Mouse (Mus musculus) forebrain, embryonic 10.5 days (tissue): ENCODE measurements around the gene P2ry2. TPM values are rescaled to one million over a fixed set of nuclear protein-coding genes. Genes with fewer than 3 reads are reported as not detected.

Source experiments
- DNase-seq: peaks from one replicate; pipeline ENCODE4 v3.0.0-alpha.2; 2017; ENCODE audit warnings: low spot score; ENCODE audit errors: extremely low spot score
- H3K27ac ChIP-seq: fragments of 300-500 bp; sonication (generic); 2 replicates; pipeline ENCODE4 v1.5.1; 2016; ENCODE audit warnings: mild to moderate bottlenecking
- H3K27me3 ChIP-seq: fragments of 300-500 bp; sonication (generic); 2 replicates; pipeline ENCODE4 v1.6.1; 2016; ENCODE audit warnings: mild to moderate bottlenecking; ENCODE audit not compliant: poor library complexity, severe bottlenecking
- H3K36me3 ChIP-seq: fragments of 300-500 bp; sonication (generic); replicated peaks from 2 replicates; pipeline ENCODE4 v1.6.1; 2016; ENCODE audit warnings: mild to moderate bottlenecking, moderate library complexity
- H3K4me1 ChIP-seq: fragments of 300-500 bp; sonication (generic); 2 replicates; pipeline ENCODE4 v1.6.1; 2016
- H3K4me3 ChIP-seq: fragments of 300-500 bp; sonication (generic); 2 replicates; pipeline ENCODE4 v1.5.1; 2016; ENCODE audit warnings: mild to moderate bottlenecking, moderate library complexity
- H3K9me3 ChIP-seq: fragments of 300-500 bp; sonication (generic); 2 replicates; pipeline ENCODE4 v1.6.1; 2016; ENCODE audit warnings: mild to moderate bottlenecking, moderate library complexity
- WGBS: fragments of 180-500 bp; shearing (Covaris S2); methylation state at CpG from one replicate; pipeline ENCODE4 v1.1.7; 2016; 5-methylcytosine and 5-hydroxymethylcytosine counted together
- polyA plus RNA-seq: library from polyadenylated mRNA; unstranded; fragments of >200 nt; fragmentation: Nextera tagmentation; extraction: Ambion mirVana; gene quantifications from 2 replicates; pipeline ENCODE4 v1.2.1, GENCODE M21; 2016

P2ry2 gene
- polyA plus RNA-seq, 1 experiment from 2014 or later = 0.36 TPM

- Histone ChIP-seq H3K27me3 (peaks cover 72% of the 10 kb centered on the region), H3K9me3 (no peaks in the 10 kb centered on the region), H3K36me3 (no peaks in the 10 kb centered on the region), H3K4me1 (peaks cover 36% of the 10 kb centered on the region), H3K4me3 (no peak overlapping the region), H3K27ac (no peak overlapping the region)
- WGBS = 17% methylated on average over 9 of the region's 9 CpGs
- no peak for DNase-seq
Observed at GRCm38 (mm10) chr7:101014041-101014440, 1.4 kb upstream of the P2ry2 start.

DNA sequence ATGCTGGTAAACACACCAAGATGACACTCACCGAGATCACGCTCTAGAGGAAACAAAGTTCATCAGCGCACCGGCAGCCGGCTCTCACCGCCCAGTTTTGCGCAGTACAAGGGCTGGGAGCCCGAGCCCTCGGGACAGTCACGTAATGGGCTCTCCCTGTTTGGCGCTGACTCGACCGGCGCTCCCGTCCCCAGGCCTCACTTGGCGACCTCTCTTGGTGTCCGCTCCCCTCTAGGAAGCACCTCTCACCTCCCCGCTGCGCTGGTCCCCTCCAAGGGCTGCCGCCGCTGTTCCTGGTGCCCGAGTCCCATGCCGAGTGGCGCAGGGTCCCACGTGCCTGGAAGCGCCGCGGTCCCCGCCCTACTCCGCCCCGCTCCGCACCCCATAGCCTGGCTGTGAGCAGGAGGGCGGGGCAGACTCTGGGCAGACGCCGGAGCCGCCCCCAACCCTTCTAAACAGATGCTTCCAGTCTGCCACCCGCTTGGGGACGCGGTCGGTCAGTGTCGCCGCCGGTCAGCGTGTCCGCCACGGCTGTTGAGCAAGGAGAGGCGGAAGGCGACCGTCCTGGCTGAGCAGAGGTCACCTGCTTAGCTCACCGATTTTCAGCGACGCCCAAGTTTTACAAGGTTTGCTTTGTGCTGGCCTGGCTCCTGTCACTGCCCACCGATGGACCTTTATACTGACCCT, 842 bp downstream of the P2ry2 start:
- Histone ChIP-seq H3K27me3 (peaks cover 79% of the 10 kb centered on the region), H3K36me3 (no peaks in the 10 kb centered on the region), H3K4me3 (peak overlapping the region; percentile 68), H3K27ac (peak overlapping the region; percentile 73), H3K4me1 (peaks cover 32% of the 10 kb centered on the region), H3K9me3 (no peaks in the 10 kb centered on the region)
- WGBS = under 1% methylated on average over 53 of the region's 53 CpGs
- peak; percentile 63 for DNase-seq

DNA sequence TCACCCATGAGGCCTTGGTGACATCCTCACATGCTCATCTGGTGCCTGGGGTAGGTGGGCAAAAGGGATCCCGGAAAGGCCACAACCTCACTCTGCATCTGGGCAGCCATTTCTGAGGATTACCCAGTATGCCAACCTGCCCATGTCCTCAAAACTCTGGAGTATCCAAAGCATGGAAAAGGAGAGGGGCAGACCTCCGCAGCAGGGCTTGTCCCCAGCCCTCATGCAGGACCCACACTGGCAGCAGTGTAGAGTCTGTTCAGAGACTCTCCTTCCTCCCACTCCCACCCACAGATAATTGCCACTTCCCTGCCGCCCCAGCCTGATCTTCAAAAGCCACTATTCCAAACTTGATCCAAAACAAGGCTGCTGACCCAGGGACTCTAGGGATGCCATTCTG, 1.9 kb downstream of the P2ry2 start:
- H3K36me3 ChIP-seq = no peaks in the 10 kb centered on the region
- DNase-seq = no peak
- peaks cover 80% of the 10 kb centered on the region for H3K27me3 ChIP-seq
- no peaks in the 10 kb centered on the region for H3K9me3 ChIP-seq
- peaks cover 32% of the 10 kb centered on the region for H3K4me1 ChIP-seq
- H3K27ac ChIP-seq = no peak overlapping the region
- WGBS = 69% methylated on average over 3 of the region's 3 CpGs
- peak overlapping the region; percentile 68; the same call in 1 of the 2 replicates for H3K4me3 ChIP-seq

GRCm38 (mm10) chr7:101006201-101006600, 6.5 kb downstream of the P2ry2 start:
- Histone ChIP-seq H3K9me3 (no peaks in the 10 kb centered on the region), H3K4me3 (no peak overlapping the region), H3K27ac (no peak overlapping the region), H3K36me3 (no peaks in the 10 kb centered on the region), H3K27me3 (peaks cover 39% of the 10 kb centered on the region), H3K4me1 (peaks cover 15% of the 10 kb centered on the region)
- DNase-seq = no peak
- WGBS = 82% methylated on average over 2 of the region's 2 CpGs

DNA sequence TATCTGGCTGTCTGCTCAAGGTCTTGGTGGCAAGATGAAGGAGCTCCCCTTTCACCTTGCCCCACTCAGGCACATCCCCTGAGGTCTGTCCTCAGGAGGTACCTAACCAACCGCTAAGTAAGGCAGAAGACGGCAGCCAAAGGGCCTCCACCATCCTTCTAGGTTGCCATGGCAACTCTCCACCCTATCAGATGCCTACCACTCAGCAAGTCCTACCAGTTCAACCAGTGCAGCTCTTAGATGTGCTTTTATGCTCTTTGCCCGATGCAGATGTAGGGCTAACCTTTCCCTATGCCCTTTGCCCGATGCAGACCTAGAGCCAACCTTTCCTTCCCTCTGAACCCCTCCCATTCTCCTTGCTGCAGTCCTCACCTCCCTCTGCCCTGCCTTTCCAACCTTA, 7.5 kb downstream of the P2ry2 start:
- Histone ChIP-seq H3K27me3 (peaks cover 28% of the 10 kb centered on the region), H3K4me3 (no peak overlapping the region), H3K4me1 (peaks cover 11% of the 10 kb centered on the region; the same call in 1 of the 2 replicates), H3K36me3 (no peaks in the 10 kb centered on the region), H3K27ac (no peak overlapping the region), H3K9me3 (no peaks in the 10 kb centered on the region)
- WGBS = 70% methylated on average over 4 of the region's 4 CpGs
- no peak for DNase-seq

GRCm38 (mm10) chr7:101003442-101004326, 9.0 kb downstream of the P2ry2 start:
- DNase-seq = no peak
- no peaks in the 10 kb centered on the region for H3K36me3 ChIP-seq
- H3K9me3 ChIP-seq = no peaks in the 10 kb centered on the region
- no peak overlapping the region for H3K4me3 ChIP-seq
- H3K4me1 ChIP-seq = peaks cover 11% of the 10 kb centered on the region; the same call in 1 of the 2 replicates
- H3K27me3 ChIP-seq = peaks cover 13% of the 10 kb centered on the region
- 69% methylated on average over 11 of the region's 11 CpGs for WGBS
- no peak overlapping the region for H3K27ac ChIP-seq

DNA sequence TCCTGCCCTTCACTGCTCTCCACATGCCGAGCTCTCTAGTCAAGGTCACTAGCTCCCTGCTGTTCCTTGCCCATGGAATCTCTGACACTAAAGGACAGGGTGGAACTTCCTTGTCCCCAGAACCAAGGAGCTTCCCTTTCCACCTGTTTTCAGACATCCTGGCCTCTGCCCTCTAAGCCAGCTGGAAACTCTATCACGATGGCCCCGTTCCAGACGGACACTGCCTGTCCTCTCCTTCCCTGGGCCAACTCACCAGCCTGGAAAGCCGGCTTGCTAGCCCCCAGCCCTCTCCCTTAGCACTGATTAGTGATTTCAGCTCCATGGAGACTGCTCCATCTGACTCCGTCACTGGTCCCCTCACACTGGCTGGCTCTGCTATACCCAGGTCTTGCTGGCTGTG, 10.4 kb downstream of the P2ry2 start:
- H3K27me3 ChIP-seq = 0 out of 2 replicates have a peak, but pooled peaks cover 5% of the 10 kb centered on the region
- H3K27ac ChIP-seq = no peak overlapping the region
- no peak overlapping the region for H3K4me3 ChIP-seq
- no peaks in the 10 kb centered on the region for H3K36me3 ChIP-seq
- DNase-seq = no peak
- peaks cover 11% of the 10 kb centered on the region; the same call in 1 of the 2 replicates for H3K4me1 ChIP-seq
- 87% methylated on average over 6 of the region's 6 CpGs for WGBS
- H3K9me3 ChIP-seq = no peaks in the 10 kb centered on the region

GRCm38 (mm10) chr7:100999623-101000022, 13.0 kb downstream of the P2ry2 start:
- no peak for DNase-seq

DNA sequence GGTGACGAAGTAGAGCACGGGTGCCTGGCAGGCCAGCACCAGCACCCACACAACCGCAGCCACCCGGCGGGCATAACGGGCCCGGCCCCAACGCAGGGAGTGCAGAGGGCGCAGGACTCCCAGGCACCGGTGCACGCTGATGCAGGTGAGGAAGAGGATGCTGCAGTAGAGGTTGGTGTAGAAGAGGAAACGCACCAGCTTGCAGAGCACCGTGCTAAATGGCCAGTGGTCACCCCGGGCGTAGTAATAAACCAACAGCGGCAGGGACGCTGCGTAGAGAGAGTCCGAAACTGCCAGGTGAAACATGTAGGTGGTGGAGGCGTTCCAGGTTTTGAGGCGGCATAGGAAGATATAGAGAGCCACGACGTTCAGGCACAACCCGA, 14.1 kb downstream of the P2ry2 start:
- peaks cover 8% of the 10 kb centered on the region for H3K4me1 ChIP-seq
- H3K27ac ChIP-seq = no peak overlapping the region
- H3K27me3 ChIP-seq = no peaks in the 10 kb centered on the region
- H3K4me3 ChIP-seq = no peak overlapping the region
- no peak for DNase-seq
- no peaks in the 10 kb centered on the region for H3K9me3 ChIP-seq
- no peaks in the 10 kb centered on the region for H3K36me3 ChIP-seq
- WGBS = 91% methylated on average over 24 of the region's 24 CpGs

More at GRCm38 (mm10) chr7:100999623-101000022, 13.0 kb downstream of the P2ry2 start:
- Histone ChIP-seq H3K27me3 (no peaks in the 10 kb centered on the region), H3K9me3 (no peaks in the 10 kb centered on the region), H3K27ac (no peak overlapping the region), H3K4me1 (peaks cover 11% of the 10 kb centered on the region; the same call in 1 of the 2 replicates), H3K4me3 (no peak overlapping the region), H3K36me3 (no peaks in the 10 kb centered on the region)
- 89% methylated on average over 5 of the region's 5 CpGs for WGBS

DNA sequence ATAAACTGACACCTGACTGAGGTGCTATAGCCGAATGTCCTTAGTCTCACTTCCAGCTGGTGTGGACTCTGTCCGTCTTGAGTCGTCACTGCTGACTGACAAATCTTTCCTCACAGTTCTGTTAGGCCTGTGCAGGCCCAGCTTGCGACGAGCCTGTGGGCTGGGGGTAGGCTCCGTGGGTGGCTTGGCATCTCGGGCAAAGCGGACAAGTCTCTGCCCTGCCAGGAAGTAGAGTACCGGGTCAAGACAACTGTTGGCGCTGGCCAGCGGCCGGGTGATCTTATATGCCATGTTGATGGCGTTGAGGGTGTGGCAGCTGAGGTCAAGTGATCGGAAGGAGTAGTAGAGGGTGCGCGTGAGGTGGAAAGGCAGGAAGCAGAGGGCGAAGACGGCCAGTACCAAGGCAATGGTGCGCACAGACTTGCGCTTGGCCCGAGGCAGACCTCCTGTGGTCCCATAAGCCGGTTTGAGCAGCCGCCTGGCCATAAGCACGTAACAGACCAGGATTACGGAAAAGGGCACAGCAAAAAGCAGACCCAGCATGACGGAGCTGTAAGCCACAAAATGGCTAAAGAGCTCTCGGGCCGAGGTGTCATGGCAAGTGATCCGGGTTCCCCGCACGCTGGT, 14.6 kb downstream of the P2ry2 start:
- no peaks in the 10 kb centered on the region for H3K9me3 ChIP-seq
- no peaks in the 10 kb centered on the region for H3K36me3 ChIP-seq
- H3K27me3 ChIP-seq = no peaks in the 10 kb centered on the region
- no peak overlapping the region for H3K27ac ChIP-seq
- WGBS = 86% methylated on average over 31 of the region's 31 CpGs
- DNase-seq = no peak
- H3K4me1 ChIP-seq = peaks cover 8% of the 10 kb centered on the region
- H3K4me3 ChIP-seq = no peak overlapping the region

- Histone ChIP-seq H3K4me3 (no peak overlapping the region), H3K27me3 (no peaks in the 10 kb centered on the region), H3K4me1 (peaks cover 7% of the 10 kb centered on the region), H3K36me3 (no peaks in the 10 kb centered on the region), H3K27ac (no peak overlapping the region), H3K9me3 (no peaks in the 10 kb centered on the region)
- no peak for DNase-seq
- WGBS = 79% methylated on average over 1 of the region's 1 CpGs
Observed at GRCm38 (mm10) chr7:100997215-100997614, 15.5 kb downstream of the P2ry2 start.

GRCm38 (mm10) chr7:100995951-100996350, 16.7 kb downstream of the P2ry2 start:
- Histone ChIP-seq H3K27me3 (no peaks in the 10 kb centered on the region), H3K9me3 (no peaks in the 10 kb centered on the region), H3K4me1 (peaks cover 10% of the 10 kb centered on the region), H3K4me3 (no peak overlapping the region), H3K27ac (no peak overlapping the region), H3K36me3 (no peaks in the 10 kb centered on the region)
- 91% methylated on average over 3 of the region's 3 CpGs for WGBS
- DNase-seq = no peak
